Mouse (Mus musculus) liver, embryonic 14.5 days (tissue): ENCODE data around the gene Naga.

Experiments used
- CTCF ChIP-seq: IDR thresholded peaks from 2 replicates; pipeline ENCODE4 v1.5.1; 2016; ENCODE audit warnings: antibody characterized with exemption, low read depth, control low read depth
- EP300 ChIP-seq: IDR thresholded peaks from 2 replicates; pipeline ENCODE4 v1.6.1; 2016; ENCODE audit warnings: antibody characterized with exemption, low read depth

GRCm38 (mm10) chr15:82335194-82335593, 3.5 kb downstream of the Naga start:
- TF ChIP-seq EP300, result no peak
- no peak for TF ChIP-seq CTCF
